Mouse (Mus musculus) liver, embryonic 14.5 days (tissue): ENCODE measurements at regions not wholly inside any gene's neighbourhood (a gene's known extent, or its start where the extent isn't known, plus 50 kb on each side); places are given as distances from the start of the nearest gene placed in this dataset.

Experiments
- CTCF ChIP-seq: IDR thresholded peaks from 2 replicates; pipeline ENCODE4 v1.5.1; 2016; ENCODE audit warnings: antibody characterized with exemption, low read depth, control low read depth
- EP300 ChIP-seq: IDR thresholded peaks from 2 replicates; pipeline ENCODE4 v1.6.1; 2016; ENCODE audit warnings: antibody characterized with exemption, low read depth

GRCm38 (mm10) chr2:53384545-53385176 lies 193.1 kb downstream of the Arl6ip6 start:
- TF ChIP-seq CTCF (no peak), EP300 (no peak)
